Mouse (Mus musculus) adrenal gland, postnatal 10 days (tissue): ENCODE data around the gene Cables2. TPM values are rescaled to one million over a fixed set of nuclear protein-coding genes. Genes with fewer than 3 reads are reported as not detected.
A peak's percentile ranks its signal among the peaks of the same experiment; 100 is the strongest.

ENCODE experiments used
- DNase-seq: peaks from one replicate; pipeline ENCODE4 v3.0.0; 2021; ENCODE audit warnings: mixed read lengths
- microRNA-seq: library from miRNA; unstranded; fragments of <30 nt; microRNA quantifications from one replicate; pipeline ENCODE4 v1.2.0, GENCODE M21; 2021
- total RNA-seq, 2 experiments: library from RNA; stranded (reverse); gene quantifications; 2 replicates each; pipeline ENCODE4 v1.2.3; 2021

The Cables2 gene
- total RNA-seq, 2 experiments from 2014 or later, result 17.3 to 19.8 TPM

GRCm38 (mm10) chr2:180225044-180225761 lies 48.1 kb downstream of the Cables2 start:
- peak; percentile 50 for DNase-seq

GRCm38 (mm10) chr2:180224647-180225043 lies 48.7 kb downstream of the Cables2 start:
- DNase-seq, result no peak

GRCm38 (mm10) chr2:180222250-180222649 lies 51.0 kb downstream of the Cables2 start:
- DNase-seq, result no peak

GRCm38 (mm10) chr2:180221051-180221450 lies 52.2 kb downstream of the Cables2 start:
- DNase-seq, result no peak

GRCm38 (mm10) chr2:180220165-180220564 lies 53.1 kb downstream of the Cables2 start:
- no peak for DNase-seq

- no peak for DNase-seq
Measured at GRCm38 (mm10) chr2:180219145-180219943, 54.0 kb downstream of the Cables2 start.

GRCm38 (mm10) chr2:180218677-180219076 lies 54.6 kb downstream of the Cables2 start:
- peak; percentile 56 for DNase-seq

- DNase-seq, result no peak
Measured at GRCm38 (mm10) chr2:180218241-180218640, 55.1 kb downstream of the Cables2 start.

- DNase-seq, result peak; percentile 85
Measured at GRCm38 (mm10) chr2:180217587-180217986, 55.7 kb downstream of the Cables2 start.

- no peak for DNase-seq
Measured at GRCm38 (mm10) chr2:180216921-180217320, 56.4 kb downstream of the Cables2 start.

- peak; percentile 78 for DNase-seq
Measured at GRCm38 (mm10) chr2:180215951-180216350, 57.3 kb downstream of the Cables2 start.

GRCm38 (mm10) chr2:180215011-180215461 lies 58.3 kb downstream of the Cables2 start:
- peak; percentile 71 for DNase-seq

GRCm38 (mm10) chr2:180214352-180214978 lies 58.8 kb downstream of the Cables2 start:
- DNase-seq, result peak; percentile 72

GRCm38 (mm10) chr2:180212255-180212654 lies 61.0 kb downstream of the Cables2 start:
- no peak for DNase-seq

GRCm38 (mm10) chr2:180208976-180209375 lies 64.3 kb downstream of the Cables2 start:
- DNase-seq, result no peak

Small RNAs within 50 kb of the gene (microRNA-seq; reads per million reads assigned to microRNA genes)
- not detected for gene Mir3091

Other genes with a start within 250 kb of the Cables2 start
- 10 to 100 TPM; 33.2 to 35.9 TPM for gene Lsm14b, start 248.5 kb downstream of the Cables2 start, total RNA-seq
- gene Psma7, start 231.1 kb downstream of the Cables2 start, total RNA-seq, result 100 to 1,000 TPM; 216 to 235 TPM
- 1 to 10 TPM; 5.1 to 5.9 TPM for gene Ss18l1, start 231.0 kb downstream of the Cables2 start, total RNA-seq
- 10 to 100 TPM; 13.1 to 18.9 TPM for gene Mtg2, start 202.9 kb downstream of the Cables2 start, total RNA-seq
- gene Hrh3, start 169.0 kb downstream of the Cables2 start, total RNA-seq, result under 1 TPM; 0.09 to 0.76 TPM
- gene Osbpl2, start 154.2 kb downstream of the Cables2 start, total RNA-seq, result 10 to 100 TPM; 30.2 to 34.0 TPM
- gene Adrm1, start 102.0 kb downstream of the Cables2 start, total RNA-seq, result 100 to 1,000 TPM; 102 to 111 TPM
- gene Lama5, start 47.6 kb downstream of the Cables2 start, total RNA-seq, result 10 to 100 TPM; 35.6 to 39.0 TPM
- gene Rps21, start 16.1 kb downstream of the Cables2 start, total RNA-seq, result 100 to 1,000 TPM; 772 to 787 TPM
- gene Rbbp8nl, start 16.4 kb upstream of the Cables2 start, total RNA-seq, result not detected
- gene Gata5, start 61.2 kb upstream of the Cables2 start, total RNA-seq, result under 1 TPM; 0.27 to 0.36 TPM
- 1 to 10 TPM; 4.4 to 5.1 TPM for gene Slco4a1, start 182.7 kb upstream of the Cables2 start, total RNA-seq
- under 1 TPM in 1 of 2 experiments, not detected in 1; 0.06 TPM for gene Ntsr1, start 226.5 kb upstream of the Cables2 start, total RNA-seq